Mouse (Mus musculus) MEL (cell line): ENCODE results near the gene Pcgf5. TPM values are rescaled to one million over a fixed set of nuclear protein-coding genes. Genes with fewer than 3 reads are reported as not detected.

Experiments used
- DNase-seq: peaks from one replicate; pipeline ENCODE4 v3.0.0; 2011; ENCODE audit warnings: low read depth, low spot score
- H3K27ac ChIP-seq: 2 replicates; pipeline ENCODE4 v1.5.1; 2012; ENCODE audit warnings: low read depth, mild to moderate bottlenecking, control low read depth, low read length, moderate library complexity; ENCODE audit not compliant: control insufficient read depth
- H3K27me3 ChIP-seq, 2 experiments: fragments of 150-350 bp in 1 of 2; sonication (generic) in 1 of 2; 2 replicates each; pipeline ENCODE4 v1.6.1; 2012; ENCODE audit warnings: low read length in 2 of 2, mild to moderate bottlenecking in 2 of 2, improper control_type of control experiment in 1 of 2, moderate library complexity in 1 of 2; ENCODE audit not compliant: insufficient read depth in 2 of 2, control insufficient read depth in 1 of 2
- H3K36me3 ChIP-seq, 2 experiments: 2 replicates each; pipeline ENCODE4 v1.6.1; 2012 to 2014; ENCODE audit warnings: low read length in 2 of 2, improper control_type of control experiment in 1 of 2, inconsistent platforms in 1 of 2, mild to moderate bottlenecking in 1 of 2; ENCODE audit not compliant: insufficient read depth in 2 of 2, control insufficient read depth in 1 of 2
- H3K4me1 ChIP-seq, 2 experiments: fragments of 150-350 bp in 1 of 2; sonication (generic) in 1 of 2; 2 replicates each; pipeline ENCODE4 v1.6.1; 2012; ENCODE audit warnings: low read length in 2 of 2, improper control_type of control experiment in 1 of 2, mild to moderate bottlenecking in 1 of 2; ENCODE audit not compliant: insufficient read depth in 2 of 2, control insufficient read depth in 1 of 2
- H3K4me3 ChIP-seq, 2 experiments: fragments of 150-350 bp in 1 of 2; sonication (generic) in 1 of 2; 2 replicates each; pipeline ENCODE4 v1.5.1; 2012; ENCODE audit warnings: low read depth in 2 of 2, low read length in 2 of 2, mild to moderate bottlenecking in 2 of 2, moderate library complexity in 2 of 2, control low read depth in 1 of 2, improper control_type of control experiment in 1 of 2; ENCODE audit not compliant: control insufficient read depth in 1 of 2, insufficient read depth in 1 of 2
- H3K79me2 ChIP-seq: 2 replicates; pipeline ENCODE4 v1.6.1; 2012; ENCODE audit warnings: mild to moderate bottlenecking, low read length, moderate library complexity; ENCODE audit not compliant: control insufficient read depth, poor library complexity, insufficient read depth
- H3K9ac ChIP-seq: 2 replicates; pipeline ENCODE4 v1.6.1; 2012; ENCODE audit warnings: low read depth, mild to moderate bottlenecking, control low read depth, low read length, moderate library complexity; ENCODE audit not compliant: control insufficient read depth, poor library complexity, severe bottlenecking
- H3K9me3 ChIP-seq: fragments of 150-350 bp; sonication (generic); replicated peaks from 2 replicates; pipeline ENCODE4 v1.6.1; 2012; ENCODE audit warnings: mild to moderate bottlenecking, low read length, improper control_type of control experiment, moderate library complexity; ENCODE audit not compliant: insufficient read depth
- BHLHE40 ChIP-seq: IDR thresholded peaks from 2 replicates; pipeline ENCODE4 v1.6.1; 2012; ENCODE audit warnings: low read depth, mild to moderate bottlenecking, inconsistent platforms, low read length, improper control_type of control experiment, borderline replicate concordance
- CHD1 ChIP-seq: IDR thresholded peaks from 2 replicates; pipeline ENCODE4 v1.6.1; 2012; ENCODE audit warnings: low read depth, mild to moderate bottlenecking, inconsistent platforms, low read length, improper control_type of control experiment
- CTCF ChIP-seq, 3 experiments: IDR thresholded peaks in 2 of 3; conservative IDR thresholded peaks in 1 of 3; 2 replicates each; pipeline ENCODE4 v1.5.1; 2011 to 2012; ENCODE audit warnings: low read length in 3 of 3, low read depth in 2 of 3, mild to moderate bottlenecking in 2 of 3, improper control_type of control experiment in 1 of 3, inconsistent platforms in 1 of 3, mixed read lengths in 1 of 3, moderate library complexity in 1 of 3; ENCODE audit not compliant: control insufficient read depth in 1 of 3, insufficient read depth in 1 of 3, poor library complexity in 1 of 3, severe bottlenecking in 1 of 3
- E2F4 ChIP-seq: IDR thresholded peaks from 2 replicates; pipeline ENCODE4 v1.6.1; 2011; ENCODE audit warnings: low read depth, low read length, improper control_type of control experiment, borderline replicate concordance
- ELF1 ChIP-seq: IDR thresholded peaks from 2 replicates; pipeline ENCODE4 v1.6.1; 2014; ENCODE audit warnings: low read depth, mild to moderate bottlenecking, inconsistent platforms, low read length, improper control_type of control experiment, moderate library complexity
- EP300 ChIP-seq, 2 experiments: IDR thresholded peaks; 2 replicates each; pipeline ENCODE4 v1.6.1; 2011; ENCODE audit warnings: improper control_type of control experiment in 2 of 2, low read length in 2 of 2, low read depth in 1 of 2, mild to moderate bottlenecking in 1 of 2
- ETS1 ChIP-seq: IDR thresholded peaks from 2 replicates; pipeline ENCODE4 v1.6.1; 2012; ENCODE audit warnings: low read depth, mild to moderate bottlenecking, inconsistent platforms, low read length, improper control_type of control experiment, moderate library complexity
- GABPA ChIP-seq: IDR thresholded peaks from 2 replicates; pipeline ENCODE4 v1.6.1; 2012; ENCODE audit warnings: low read depth, mild to moderate bottlenecking, inconsistent platforms, low read length, improper control_type of control experiment, moderate library complexity
- GATA1 ChIP-seq: IDR thresholded peaks from 2 replicates; pipeline ENCODE4 v1.6.1; 2011; ENCODE audit warnings: low read depth, low read length, improper control_type of control experiment
- JUND ChIP-seq: IDR thresholded peaks from 2 replicates; pipeline ENCODE4 v1.6.1; 2011; ENCODE audit warnings: low read depth, mild to moderate bottlenecking, improper control_type of control experiment, low read length
- KAT2A ChIP-seq: conservative IDR thresholded peaks from 2 replicates; pipeline ENCODE4 v1.6.1; 2012; ENCODE audit warnings: low read depth, low read length, improper control_type of control experiment, inconsistent platforms
- MAFK ChIP-seq: IDR thresholded peaks from 2 replicates; pipeline ENCODE4 v1.6.1; 2011; ENCODE audit warnings: low read depth, mild to moderate bottlenecking, low read length, improper control_type of control experiment, borderline replicate concordance
- MAX ChIP-seq: IDR thresholded peaks from 2 replicates; pipeline ENCODE4 v1.6.1; 2011; ENCODE audit warnings: low read length, improper control_type of control experiment
- MXI1 ChIP-seq: IDR thresholded peaks from 2 replicates; pipeline ENCODE4 v1.6.1; 2011; ENCODE audit warnings: mild to moderate bottlenecking, low read depth, low read length, improper control_type of control experiment
- MYB ChIP-seq: IDR thresholded peaks from 2 replicates; pipeline ENCODE4 v1.6.1; 2011; ENCODE audit warnings: mild to moderate bottlenecking, low read depth, low read length, improper control_type of control experiment
- MYC ChIP-seq: IDR thresholded peaks from 2 replicates; pipeline ENCODE4 v1.6.1; 2011; ENCODE audit warnings: low read depth, mild to moderate bottlenecking, low read length, improper control_type of control experiment, moderate library complexity
- POLR2AphosphoS5 ChIP-seq: IDR thresholded peaks from 2 replicates; pipeline ENCODE4 v1.6.1; 2012; ENCODE audit warnings: low read depth, borderline replicate concordance, mild to moderate bottlenecking, inconsistent platforms, low read length, moderate library complexity, mixed read lengths
- RAD21 ChIP-seq: IDR thresholded peaks from 2 replicates; pipeline ENCODE4 v1.6.1; 2011; ENCODE audit warnings: mild to moderate bottlenecking, low read depth, low read length, improper control_type of control experiment
- RCOR1 ChIP-seq: IDR thresholded peaks from 2 replicates; pipeline ENCODE4 v1.6.1; 2012; ENCODE audit warnings: low read depth, mild to moderate bottlenecking, inconsistent platforms, low read length, improper control_type of control experiment
- SIN3A ChIP-seq: IDR thresholded peaks from 2 replicates; pipeline ENCODE4 v1.6.1; 2012; ENCODE audit warnings: low read length, improper control_type of control experiment, inconsistent platforms
- SMC3 ChIP-seq: IDR thresholded peaks from 2 replicates; pipeline ENCODE4 v1.6.1; 2011; ENCODE audit warnings: low read depth, low read length, improper control_type of control experiment
- TAL1 ChIP-seq: IDR thresholded peaks from 2 replicates; pipeline ENCODE4 v1.6.1; 2012; ENCODE audit warnings: mild to moderate bottlenecking, inconsistent platforms, low read length, moderate library complexity, mixed read lengths
- TBP ChIP-seq: IDR thresholded peaks from 2 replicates; pipeline ENCODE4 v1.8.0; 2011; ENCODE audit warnings: low read depth, low read length, improper control_type of control experiment
- TCF12 ChIP-seq: IDR thresholded peaks from 2 replicates; pipeline ENCODE4 v1.6.1; 2014; ENCODE audit warnings: low read depth, mild to moderate bottlenecking, inconsistent platforms, low read length, improper control_type of control experiment, moderate library complexity
- UBTF ChIP-seq: IDR thresholded peaks from 2 replicates; pipeline ENCODE4 v1.6.1; 2012; ENCODE audit warnings: low read depth, mild to moderate bottlenecking, inconsistent platforms, low read length, improper control_type of control experiment, moderate library complexity, borderline replicate concordance; ENCODE audit not compliant: insufficient read depth
- ZC3H11A ChIP-seq: IDR thresholded peaks from 2 replicates; pipeline ENCODE4 v1.6.1; 2012; ENCODE audit warnings: low read depth, mild to moderate bottlenecking, inconsistent platforms, low read length, improper control_type of control experiment
- ZKSCAN1 ChIP-seq: IDR thresholded peaks from 2 replicates; pipeline ENCODE4 v1.6.1; 2012; ENCODE audit warnings: low read depth, mild to moderate bottlenecking, inconsistent platforms, low read length, improper control_type of control experiment, moderate library complexity
- ZMIZ1 ChIP-seq: IDR thresholded peaks from 2 replicates; pipeline ENCODE4 v1.6.1; 2012; ENCODE audit warnings: low read depth, mild to moderate bottlenecking, inconsistent platforms, low read length, improper control_type of control experiment, moderate library complexity
- polyA plus RNA-seq, 2 experiments: library from polyadenylated mRNA; stranded (reverse) in 1 of 2; unstranded in 1 of 2; fragments of >175 nt in 1 of 2; fragments of >200 nt in 1 of 2; gene quantifications; 2 replicates each; pipeline versions ENCODE4 v1.2.1 to v1.2.4; 2012; ENCODE audit warnings: low replicate concordance in 2 of 2, low read depth in 1 of 2; ENCODE audit not compliant: insufficient read length in 2 of 2, insufficient read depth in 1 of 2, missing spikeins in 1 of 2
- total RNA-seq: library from RNA; depleted of rRNA; stranded (reverse); fragments of 300-350 nt; gene quantifications from 2 replicates; pipeline ENCODE4 v1.2.3, GENCODE M21; 2012

Gene Pcgf5
- total and polyA plus RNA-seq, 3 experiments = 10.0 to 23.2 TPM; not detected in 1

- TF ChIP-seq KAT2A (0 out of 2 replicates have a peak, but pooled peaks have one; percentile 29), CHD1 (no peak), ELF1 (no peak), SMC3 (no peak), TBP (no peak), EP300 (IDR thresholded peaks at IDR 0.05; ENCODE audit: low read depth in 1 of 2, low read length in 2 of 2) (peak; percentile 36 to 43; a peak in 2 of 4 replicates)
Observed at GRCm38 (mm10) chr19:36433161-36433560, 85.1 kb downstream of the Pcgf5 start (continued).

GRCm38 (mm10) chr19:36439894-36440714 is 92.0 kb downstream of the Pcgf5 start:
- H3K4me3 ChIP-seq = no peak overlapping the region
- no peak overlapping the region for H3K27ac ChIP-seq
- DNase-seq = peak; percentile 27
- H3K9me3 ChIP-seq = no peaks in the 10 kb centered on the region
- no peaks in the 10 kb centered on the region for H3K4me1 ChIP-seq
- H3K9ac ChIP-seq = no peak overlapping the region
- no peaks in the 10 kb centered on the region for H3K79me2 ChIP-seq
- H3K27me3 ChIP-seq = no peaks in the 10 kb centered on the region
- H3K36me3 ChIP-seq = no peaks in the 10 kb centered on the region; a peak in 1 of 4 replicates
- no peak for TF ChIP-seq GATA1
- TF ChIP-seq E2F4 = no peak
- TF ChIP-seq SMC3 = peak; percentile 71
- no peak for TF ChIP-seq BHLHE40
- peak; percentile 80 for TF ChIP-seq RAD21
- TF ChIP-seq ZC3H11A = peak; percentile 53
- peak; percentile 59 to 74 (median 61) for TF ChIP-seq CTCF (IDR thresholded peaks at IDR 0.05 in 2 of 3, conservative IDR thresholded peaks at IDR 0.05 in 1 of 3; ENCODE audit: control insufficient read depth in 1 of 3, insufficient read depth in 1 of 3, low read depth in 2 of 3, low read length in 3 of 3, poor library complexity in 1 of 3, severe bottlenecking in 1 of 3)

GRCm38 (mm10) chr19:36450997-36451608 is 103.0 kb downstream of the Pcgf5 start:
- Histone ChIP-seq H3K4me3 (no peak overlapping the region), H3K27me3 (no peaks in the 10 kb centered on the region), H3K4me1 (peaks cover 9 to 17% of the 10 kb centered on the region in 2 experiments), H3K9ac (no peak overlapping the region)
- no peak for TF ChIP-seq MYC
- no peak for TF ChIP-seq MAX
- peak; percentile 61 for TF ChIP-seq SIN3A
- TF ChIP-seq TAL1 = peak; percentile 51
- peak; percentile 94 for TF ChIP-seq ETS1
- 0 out of 2 replicates have a peak, but pooled peaks have one; percentile 26 for TF ChIP-seq MXI1
- TF ChIP-seq ZKSCAN1 = no peak
- TF ChIP-seq UBTF = no peak
- no peak for TF ChIP-seq ELF1
- TF ChIP-seq MYB = no peak
- no peak for TF ChIP-seq POLR2AphosphoS5
- peak; percentile 85 for TF ChIP-seq TCF12
- TF ChIP-seq EP300 (IDR thresholded peaks at IDR 0.05; ENCODE audit: low read depth in 1 of 2, low read length in 2 of 2) = peak; percentile 75 to 83
- peak; percentile 51 for TF ChIP-seq RCOR1
- TF ChIP-seq MAFK = peak; percentile 90; the same call in 1 of the 2 replicates
- no peak for TF ChIP-seq JUND
- peak; percentile 53; the same call in 1 of the 2 replicates for TF ChIP-seq GATA1
- no peak for TF ChIP-seq ZMIZ1
- TF ChIP-seq GABPA = no peak
- TF ChIP-seq, all 39 proteins: peak for 9
- Histone ChIP-seq H3K27ac (no peak overlapping the region), H3K36me3 (peaks cover 0 to 22% of the 10 kb centered on the region in 2 experiments; a peak in 2 of 4 replicates), H3K9me3 (no peaks in the 10 kb centered on the region), H3K79me2 (no peaks in the 10 kb centered on the region)
- DNase-seq = peak; percentile 70
